Mouse (Mus musculus) embryonic fibroblast, embryonic 13.5 days (primary cell): Measurements from ENCODE around the gene Prkab2. TPM values are rescaled to one million over a fixed set of nuclear protein-coding genes. Genes with fewer than 3 reads are reported as not detected.

Experiments used
- H3K27ac ChIP-seq: 2 replicates; pipeline ENCODE4 v1.5.1; 2012; ENCODE audit warnings: low read length, control low read depth, inconsistent platforms; ENCODE audit not compliant: insufficient read depth
- H3K4me1 ChIP-seq: 2 replicates; pipeline ENCODE4 v1.6.1; 2011; ENCODE audit warnings: low read length; ENCODE audit not compliant: control insufficient read depth, insufficient read depth
- H3K4me3 ChIP-seq: 2 replicates; pipeline ENCODE4 v1.5.1; 2011; ENCODE audit warnings: mild to moderate bottlenecking, control low read depth, low read length; ENCODE audit not compliant: insufficient read depth
- CTCF ChIP-seq: IDR thresholded peaks from 2 replicates; pipeline ENCODE4 v1.5.1; 2011; ENCODE audit warnings: mild to moderate bottlenecking, control low read depth, low read length, moderate library complexity, borderline replicate concordance; ENCODE audit not compliant: insufficient read depth
- POLR2A ChIP-seq: IDR thresholded peaks from 2 replicates; pipeline ENCODE4 v1.6.1; 2011; ENCODE audit warnings: low read depth, mild to moderate bottlenecking, control low read depth, low read length, moderate library complexity
- polyA plus RNA-seq: library from polyadenylated mRNA; stranded (reverse); fragments of >200 nt; gene quantifications from 2 replicates; pipeline ENCODE4 v1.2.4, GENCODE M21; 2011; ENCODE audit warnings: low read depth; ENCODE audit not compliant: missing spikeins, insufficient read length

Prkab2 gene
- polyA plus RNA-seq, 1 experiment, result 30.2 TPM

DNA sequence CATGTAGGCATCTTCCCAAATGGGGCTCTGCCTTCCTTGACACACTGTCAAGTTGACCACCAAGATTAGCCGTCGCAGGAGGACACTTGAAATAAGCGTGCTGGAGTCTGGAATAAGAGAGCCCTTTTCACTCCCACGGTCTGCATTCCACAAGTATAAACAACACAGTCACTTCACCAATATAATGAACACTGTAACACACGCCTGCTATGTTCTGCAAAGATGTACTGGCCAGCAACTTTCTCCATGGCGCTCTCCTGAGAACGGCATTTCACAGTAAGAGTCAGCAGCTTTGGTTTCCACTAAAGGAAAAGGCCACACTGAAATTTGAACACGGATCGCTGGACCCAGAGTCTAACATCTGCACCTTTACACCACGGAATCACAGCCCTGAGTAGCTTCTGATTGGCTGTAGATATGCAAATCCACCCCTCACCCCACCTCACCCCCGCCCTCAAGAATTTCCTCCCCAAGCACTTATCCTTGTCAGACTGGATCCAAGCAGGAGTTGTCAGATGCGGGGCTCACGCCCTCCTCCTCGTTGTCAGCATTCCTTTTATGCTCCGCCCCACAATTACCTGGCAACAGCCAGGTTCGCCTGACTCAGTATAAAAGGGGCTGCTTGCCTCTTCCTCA is 25.7 kb downstream of the Prkab2 start:
- H3K4me3 ChIP-seq, result no peak overlapping the region
- no peak for TF ChIP-seq POLR2A
- TF ChIP-seq CTCF, result no peak
- H3K27ac ChIP-seq, result peak overlapping the region; percentile 9; the same call in 1 of the 2 replicates
- 0 out of 2 replicates have a peak, but pooled peaks cover 2% of the 10 kb centered on the region for H3K4me1 ChIP-seq

- H3K4me3 ChIP-seq, result no peak overlapping the region
- H3K27ac ChIP-seq, result no peak overlapping the region
- H3K4me1 ChIP-seq, result 0 out of 2 replicates have a peak, but pooled peaks cover 2% of the 10 kb centered on the region
- TF ChIP-seq POLR2A (no peak), CTCF (no peak)
Observed at GRCm38 (mm10) chr3:97686372-97687117, 28.6 kb downstream of the Prkab2 start.

DNA sequence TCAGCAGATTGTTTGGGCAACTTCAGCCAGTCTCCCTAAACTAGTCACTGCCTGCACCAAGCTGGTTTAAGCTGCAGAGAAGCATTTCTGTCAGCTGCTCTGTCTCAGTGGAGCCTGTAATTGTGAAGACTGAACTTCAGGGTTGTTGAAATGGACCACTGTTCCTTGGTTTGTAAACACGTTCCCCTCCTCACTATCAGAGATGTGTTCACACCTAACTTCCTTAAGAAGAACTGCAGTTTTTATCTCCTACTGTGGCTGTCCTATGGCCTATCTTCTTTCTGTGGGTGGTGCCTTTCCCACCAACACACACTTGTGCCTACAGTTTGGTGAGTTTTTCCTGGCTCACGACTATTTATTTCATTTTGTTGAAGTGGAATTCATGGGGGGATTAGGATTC is 31.3 kb downstream of the Prkab2 start:
- no peak overlapping the region for H3K4me3 ChIP-seq
- no peaks in the 10 kb centered on the region for H3K4me1 ChIP-seq
- TF ChIP-seq POLR2A (no peak), CTCF (no peak)
- H3K27ac ChIP-seq, result no peak overlapping the region

- TF ChIP-seq POLR2A, result no peak
- H3K4me1 ChIP-seq, result no peaks in the 10 kb centered on the region
- no peak overlapping the region for H3K4me3 ChIP-seq
- no peak overlapping the region for H3K27ac ChIP-seq
Observed at GRCm38 (mm10) chr3:97690590-97690989, 32.6 kb downstream of the Prkab2 start.

DNA sequence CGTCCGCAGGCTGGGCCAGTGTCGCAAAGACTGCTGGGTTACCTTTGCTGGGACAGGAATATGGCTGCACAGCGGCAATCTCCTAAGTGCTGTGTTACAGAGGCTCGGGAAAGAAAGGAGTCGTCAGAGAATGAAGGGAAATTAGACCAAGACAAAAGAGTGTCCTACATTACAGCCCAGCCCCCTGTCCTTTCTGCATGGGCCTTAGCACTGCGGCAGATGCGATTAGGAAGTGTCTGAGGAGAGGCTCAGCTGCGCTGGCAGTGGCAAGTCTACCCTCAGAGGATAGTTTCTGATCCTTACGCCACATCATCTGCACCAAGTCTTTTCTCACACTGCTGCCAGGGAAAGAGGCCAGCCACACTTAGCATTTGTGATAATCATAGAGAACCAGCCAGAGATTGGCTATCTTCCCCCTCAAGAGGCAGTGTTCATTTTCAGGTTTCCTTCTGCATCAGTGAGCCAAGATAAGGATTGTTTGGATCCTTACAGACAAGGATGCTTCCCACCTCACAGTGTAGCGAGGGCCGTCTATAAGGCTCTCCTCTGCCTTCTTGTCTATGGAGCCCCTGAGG is 33.5 kb downstream of the Prkab2 start:
- Histone ChIP-seq H3K27ac (no peak overlapping the region), H3K4me3 (no peak overlapping the region), H3K4me1 (no peaks in the 10 kb centered on the region)
- TF ChIP-seq POLR2A (no peak), CTCF (no peak)

DNA sequence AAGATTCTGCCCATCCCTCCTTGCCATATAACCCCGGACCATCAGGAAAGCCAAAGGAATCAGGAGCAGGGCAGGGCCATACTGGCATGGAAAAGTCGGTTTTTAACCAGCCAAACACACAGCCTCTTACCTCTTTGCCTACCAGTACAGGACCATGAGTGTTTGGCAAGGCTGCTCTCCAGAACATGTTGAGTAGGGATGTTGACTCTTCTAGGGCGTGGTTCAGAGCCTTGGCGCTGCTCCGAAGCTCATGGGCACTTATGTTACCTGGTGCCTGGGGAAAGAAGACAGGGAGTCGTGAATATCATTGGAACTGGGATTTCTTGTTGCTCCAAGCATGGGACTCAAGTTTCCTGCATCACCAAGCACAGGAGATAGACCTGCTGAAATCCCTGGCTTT is 35.8 kb downstream of the Prkab2 start:
- Histone ChIP-seq H3K27ac (no peak overlapping the region), H3K4me3 (no peak overlapping the region), H3K4me1 (no peaks in the 10 kb centered on the region)
- TF ChIP-seq CTCF, result no peak
- TF ChIP-seq POLR2A, result no peak

- Histone ChIP-seq H3K4me3 (no peak overlapping the region), H3K27ac (no peak overlapping the region), H3K4me1 (no peaks in the 10 kb centered on the region)
- TF ChIP-seq POLR2A, result no peak
- no peak for TF ChIP-seq CTCF
Observed at GRCm38 (mm10) chr3:97696866-97697265, 38.9 kb downstream of the Prkab2 start.

DNA sequence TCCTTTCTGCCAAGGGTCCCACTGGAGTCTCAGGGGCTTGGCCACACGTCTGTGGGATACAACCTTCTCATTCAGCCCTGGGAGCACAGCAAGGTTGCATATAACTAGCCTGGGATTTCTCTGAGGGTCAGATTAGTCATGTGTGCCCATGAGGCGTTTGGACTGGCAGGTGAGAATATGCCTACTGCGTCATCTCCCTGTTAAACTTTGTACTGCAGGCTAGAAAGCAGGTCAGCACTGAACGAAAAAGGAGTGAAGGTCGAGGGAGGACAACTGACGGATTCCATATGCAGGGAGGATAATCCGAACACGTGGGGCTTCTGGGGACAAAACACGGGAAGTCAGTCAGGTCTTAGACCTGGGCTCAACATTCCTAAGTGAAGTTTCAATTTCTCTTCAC is 39.3 kb downstream of the Prkab2 start:
- Histone ChIP-seq H3K27ac (no peak overlapping the region), H3K4me3 (no peak overlapping the region), H3K4me1 (no peaks in the 10 kb centered on the region)
- TF ChIP-seq POLR2A, result no peak
- no peak for TF ChIP-seq CTCF

GRCm38 (mm10) chr3:97699061-97699460 is 41.1 kb downstream of the Prkab2 start:
- no peak overlapping the region for H3K27ac ChIP-seq
- H3K4me1 ChIP-seq, result no peaks in the 10 kb centered on the region
- no peak overlapping the region for H3K4me3 ChIP-seq
- TF ChIP-seq CTCF (no peak), POLR2A (no peak)

DNA sequence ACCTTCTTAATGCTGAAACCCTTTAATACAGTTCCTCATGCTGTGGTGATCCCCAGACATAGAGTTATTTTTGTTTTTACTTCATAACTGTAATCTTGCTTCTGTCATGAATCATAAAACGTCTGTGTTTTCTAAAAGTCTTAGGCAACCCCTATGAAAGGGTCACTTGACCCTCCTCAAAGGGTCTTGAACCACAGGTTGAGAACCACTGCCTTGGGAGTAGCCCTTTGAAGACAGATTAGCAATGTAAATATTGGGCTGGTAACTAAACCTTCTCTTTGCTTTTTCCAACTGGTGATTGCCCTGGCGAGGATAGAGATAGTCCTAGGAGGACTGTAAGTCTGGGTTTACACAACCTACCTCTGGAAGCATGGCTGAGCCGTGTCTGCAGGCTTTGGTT is 43.2 kb downstream of the Prkab2 start:
- H3K4me1 ChIP-seq, result no peaks in the 10 kb centered on the region
- H3K4me3 ChIP-seq, result no peak overlapping the region
- H3K27ac ChIP-seq, result no peak overlapping the region
- TF ChIP-seq CTCF (no peak), POLR2A (no peak)
